Mouse (Mus musculus): ENCODE measurements around the gene Gm5136.

The Gm5136 gene

GRCm38 (mm10) chr10:108699946-108700345, at the start of gene Gm5136:
Gene Gm5136, minus strand, starts transcription at chr10:108700160.
- DNase-seq (ENCODE audit: low spot score in 2 of 2): no peak

GRCm38 (mm10) chr10:108743759-108744158, 43.8 kb upstream of the Gm5136 start:
- no peak for DNase-seq (ENCODE audit: low spot score in 2 of 2)

GRCm38 (mm10) chr10:108733982-108734381, 34.0 kb upstream of the Gm5136 start:
- no peak for DNase-seq (ENCODE audit: low spot score in 2 of 2)

GRCm38 (mm10) chr10:108728961-108729360, 29.0 kb upstream of the Gm5136 start:
- DNase-seq (ENCODE audit: low spot score in 2 of 2): no peak

- no peak for DNase-seq (ENCODE audit: low spot score in 2 of 2)
These were observed 26.4 kb upstream of the Gm5136 start for GRCm38 (mm10) chr10:108726391-108726790.

- no peak for DNase-seq (ENCODE audit: low spot score in 2 of 2)
These were observed 24.9 kb upstream of the Gm5136 start for GRCm38 (mm10) chr10:108724878-108725277.

- DNase-seq (ENCODE audit: low spot score in 2 of 2): no peak
These were observed 10.6 kb upstream of the Gm5136 start for GRCm38 (mm10) chr10:108710514-108710913.

GRCm38 (mm10) chr10:108705658-108706057, 5.7 kb upstream of the Gm5136 start:
- no peak for DNase-seq (ENCODE audit: low spot score in 2 of 2)

- no peak for DNase-seq (ENCODE audit: low spot score in 2 of 2)
These were observed 1.6 kb upstream of the Gm5136 start for GRCm38 (mm10) chr10:108701361-108702128.

GRCm38 (mm10) chr10:108697062-108697461, 2.9 kb downstream of the Gm5136 start:
- DNase-seq (ENCODE audit: low spot score in 2 of 2): no peak

GRCm38 (mm10) chr10:108690954-108691353, 9.0 kb downstream of the Gm5136 start:
- DNase-seq (ENCODE audit: low spot score in 2 of 2): no peak

- no peak for DNase-seq (ENCODE audit: low spot score in 2 of 2)
These were observed 13.3 kb downstream of the Gm5136 start for GRCm38 (mm10) chr10:108686696-108687095.

GRCm38 (mm10) chr10:108679675-108680390, 20.1 kb downstream of the Gm5136 start:
- DNase-seq (ENCODE audit: low spot score in 2 of 2): no peak

GRCm38 (mm10) chr10:108677053-108677452, 22.9 kb downstream of the Gm5136 start:
- DNase-seq (ENCODE audit: low spot score in 2 of 2): no peak

- no peak for DNase-seq (ENCODE audit: low spot score in 2 of 2)
These were observed 31.0 kb downstream of the Gm5136 start for GRCm38 (mm10) chr10:108668944-108669343.

- no peak for DNase-seq (ENCODE audit: low spot score in 2 of 2)
These were observed 39.7 kb downstream of the Gm5136 start for GRCm38 (mm10) chr10:108660295-108660694.

- no peak for DNase-seq (ENCODE audit: low spot score in 2 of 2)
These were observed 41.7 kb downstream of the Gm5136 start for GRCm38 (mm10) chr10:108658300-108658699.

GRCm38 (mm10) chr10:108657669-108658068, 42.3 kb downstream of the Gm5136 start:
- no peak for DNase-seq (ENCODE audit: low spot score in 2 of 2)

GRCm38 (mm10) chr10:108656898-108657297, 43.1 kb downstream of the Gm5136 start:
- no peak for DNase-seq (ENCODE audit: low spot score in 2 of 2)

GRCm38 (mm10) chr10:108655074-108655473, 44.9 kb downstream of the Gm5136 start:
- DNase-seq (ENCODE audit: low spot score in 2 of 2): no peak

- DNase-seq (ENCODE audit: low spot score in 2 of 2): no peak
These were observed 47.1 kb downstream of the Gm5136 start for GRCm38 (mm10) chr10:108652831-108653230.

GRCm38 (mm10) chr10:108652066-108652465, 47.9 kb downstream of the Gm5136 start:
- DNase-seq (ENCODE audit: low spot score in 2 of 2): no peak

GRCm38 (mm10) chr10:108649174-108649573, 50.8 kb downstream of the Gm5136 start:
- no peak for DNase-seq (ENCODE audit: low spot score in 2 of 2)

Measured in spleen, postnatal 4 days (tissue).